ENCODE assay signal across 18 mouse cellular contexts in genomic region chr15:93471651-93472050, GRCm38 (mm10).
A peak's percentile ranks its signal among the peaks of the same experiment; 100 is the strongest.
DNase-seq lines count a peak whose midpoint lies in the region; ATAC-seq and TF ChIP-seq lines count a peak whose summit lies in the region.
"Had no signal": no experiment of that assay in that cellular context is flagged by ENCODE, and none has a peak within 500 bp of the region (broad histone marks: within the 10 kb centered on the region; RNA-seq: fewer than 3 reads in every experiment).

No protein-coding gene starts in this region.

- no peaks in the 10 kb centered on the region for H3K9me3 ChIP-seq in hindbrain, embryonic 16.5 days (ENCODE audit: control insufficient read depth, low read length)
- H3K9me3 ChIP-seq in hindbrain, postnatal 0 days (ENCODE audit: low read length) = no peaks in the 10 kb centered on the region
- no peaks in the 10 kb centered on the region for H3K9me3 ChIP-seq in intestine, embryonic 16.5 days (ENCODE audit: control insufficient read depth, low read length)
- H3K9me3 ChIP-seq: embryonic facial prominence, embryonic 13.5 days; limb, embryonic 13.5 days had no signal

- DNase-seq in hindbrain, postnatal 0 days (ENCODE audit: low spot score) = no peak
- peak; percentile 49 for DNase-seq in thymus, postnatal 4 days
- DNase-seq in thymus, postnatal 0 days (ENCODE audit: low spot score) = no peak
- DNase-seq in brain, adult 2 months (ENCODE audit: low read depth, low spot score) = peak; percentile 78
- DNase-seq in ovary, postnatal 14 days (ENCODE audit: low spot score) = no peak
- DNase-seq: cerebellum, adult 11 months; gastrocnemius, postnatal 36 days; heart, postnatal 36 days; kidney, postnatal 10 days; layer of hippocampus, postnatal 36 days; lung, postnatal 36 days; spleen, adult 18-20 months had no signal

- TF ChIP-seq CTCF in hindbrain, postnatal 0 days (IDR thresholded peaks at IDR 0.05; ENCODE audit: low read depth) = no peak

- H3K36me3 ChIP-seq in hindbrain, embryonic 16.5 days (ENCODE audit: control insufficient read depth, insufficient read depth, low read length) = no peaks in the 10 kb centered on the region
- H3K36me3 ChIP-seq in hindbrain, postnatal 0 days (ENCODE audit: insufficient read depth, low read length) = no peaks in the 10 kb centered on the region
- no peaks in the 10 kb centered on the region for H3K36me3 ChIP-seq in intestine, embryonic 16.5 days (ENCODE audit: control insufficient read depth, insufficient read depth, low read length)
- H3K36me3 ChIP-seq: embryonic facial prominence, embryonic 13.5 days had no signal

- H3K27me3 ChIP-seq in hindbrain, embryonic 16.5 days (replicated peaks; ENCODE audit: control insufficient read depth, insufficient read depth, low read length) = no peaks in the 10 kb centered on the region
- no peaks in the 10 kb centered on the region for H3K27me3 ChIP-seq in hindbrain, postnatal 0 days (ENCODE audit: insufficient read depth, low read length)
- no peaks in the 10 kb centered on the region for H3K27me3 ChIP-seq in intestine, embryonic 16.5 days (replicated peaks; ENCODE audit: control insufficient read depth, insufficient read depth, low read length)
- H3K27me3 ChIP-seq: embryonic facial prominence, embryonic 13.5 days; limb, embryonic 13.5 days had no signal

- no peak overlapping the region for H3K9ac ChIP-seq in hindbrain, embryonic 16.5 days (ENCODE audit: low read depth, low read length)
- no peak overlapping the region for H3K9ac ChIP-seq in hindbrain, postnatal 0 days (replicated peaks; ENCODE audit: low read length)
- H3K9ac ChIP-seq in intestine, embryonic 16.5 days (ENCODE audit: low read depth, low read length) = no peak overlapping the region
- H3K9ac ChIP-seq: embryonic facial prominence, embryonic 13.5 days; limb, embryonic 13.5 days had no signal

- H3K4me2 ChIP-seq in hindbrain, embryonic 16.5 days (ENCODE audit: low read length) = peak overlapping the region; percentile 32; the same call in 1 of the 2 replicates
- no peak overlapping the region for H3K4me2 ChIP-seq in hindbrain, postnatal 0 days (ENCODE audit: low read depth, low read length)
- H3K4me2 ChIP-seq in intestine, embryonic 16.5 days (ENCODE audit: low read depth, low read length) = no peak overlapping the region
- H3K4me2 ChIP-seq: embryonic facial prominence, embryonic 13.5 days; heart, embryonic 11.5 days; limb, embryonic 13.5 days had no signal

- 44% methylated on average over 12 of the region's 12 CpGs for WGBS in hindbrain, embryonic 16.5 days
- WGBS in hindbrain, postnatal 0 days = 48% methylated on average over 12 of the region's 12 CpGs
- WGBS in intestine, embryonic 16.5 days = 76% methylated on average over 12 of the region's 12 CpGs

- no peak for ATAC-seq in hindbrain, embryonic 16.5 days
- no peak for ATAC-seq in hindbrain, postnatal 0 days
- no peak for ATAC-seq in intestine, embryonic 16.5 days
- ATAC-seq: intestine, postnatal 0 days had no signal

- no peak overlapping the region for H3K4me3 ChIP-seq in hindbrain, embryonic 16.5 days (ENCODE audit: low read length)
- H3K4me3 ChIP-seq in hindbrain, postnatal 0 days (ENCODE audit: low read length) = no peak overlapping the region
- H3K4me3 ChIP-seq in intestine, embryonic 16.5 days (ENCODE audit: low read length) = no peak overlapping the region
- H3K4me3 ChIP-seq: embryonic facial prominence, embryonic 13.5 days; limb, embryonic 13.5 days had no signal

- peaks cover 5% of the 10 kb centered on the region; the same call in 1 of the 2 replicates for H3K4me1 ChIP-seq in hindbrain, embryonic 16.5 days (ENCODE audit: control insufficient read depth, insufficient read depth, low read depth, low read length)
- no peaks in the 10 kb centered on the region for H3K4me1 ChIP-seq in hindbrain, postnatal 0 days (ENCODE audit: insufficient read depth, low read length)
- H3K4me1 ChIP-seq in intestine, embryonic 16.5 days (ENCODE audit: control insufficient read depth, insufficient read depth, low read length) = peaks cover 5% of the 10 kb centered on the region

- H3K27ac ChIP-seq in hindbrain, embryonic 16.5 days (ENCODE audit: low read depth, low read length) = no peak overlapping the region
- H3K27ac ChIP-seq in hindbrain, postnatal 0 days = no peak overlapping the region
- no peak overlapping the region for H3K27ac ChIP-seq in intestine, embryonic 16.5 days (ENCODE audit: low read length)
- H3K27ac ChIP-seq: embryonic facial prominence, embryonic 13.5 days; limb, embryonic 13.5 days had no signal

Comparison
In these comparisons a context has a peak if more than half of its experiments do, and no peak if none do; other contexts are left out.
1. DNase-seq: peak in thymus, postnatal 4 days (single experiment) and brain, adult 2 months (single experiment); none in hindbrain, postnatal 0 days (single experiment), thymus, postnatal 0 days (single experiment) and ovary, postnatal 14 days (single experiment).